Mouse (Mus musculus): ENCODE results near the gene Ppm1h. TPM values are rescaled to one million over a fixed set of nuclear protein-coding genes. Genes with fewer than 3 reads are reported as not detected.
A peak's percentile ranks its signal among the peaks of the same experiment; 100 is the strongest.

Ppm1h gene
- total and polyA plus RNA-seq, 2 experiments from 2014 or later: 50.3 to 60.2 TPM

- WGBS: 78% methylated on average over 8 of the region's 8 CpGs
These were observed 180.5 kb downstream of the Ppm1h start for GRCm38 (mm10) chr10:122858904-122859641.

DNA sequence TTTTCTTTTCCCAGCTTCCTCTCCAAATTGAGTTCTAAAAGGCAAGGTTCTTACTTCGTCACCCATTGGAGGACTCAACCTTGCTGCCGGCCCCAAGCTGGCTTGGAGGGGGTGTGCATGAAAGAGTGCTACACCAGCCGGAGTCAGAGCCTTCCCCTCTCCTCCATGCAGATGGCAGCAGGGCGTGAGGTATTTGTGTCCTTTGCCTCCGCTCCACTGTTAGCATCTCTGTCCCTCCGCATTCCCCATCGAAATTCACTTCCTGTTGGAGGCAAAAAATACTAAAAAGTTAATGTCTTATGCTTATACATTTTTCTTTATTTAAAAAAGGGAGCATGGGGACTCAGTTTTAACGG is 181.1 kb downstream of the Ppm1h start:
- H3K4me1 ChIP-seq (ENCODE audit: insufficient read depth, low read length): no peaks in the 10 kb centered on the region
- no peaks in the 10 kb centered on the region for H3K36me3 ChIP-seq (ENCODE audit: insufficient read depth, low read length)
- no peak for TF ChIP-seq CTCF (IDR thresholded peaks at IDR 0.05; ENCODE audit: low read depth)
- H3K4me3 ChIP-seq (ENCODE audit: low read length): no peak overlapping the region
- WGBS: 64% methylated on average over 8 of the region's 8 CpGs
- DNase-seq (ENCODE audit: low spot score): no peak
- H3K9ac ChIP-seq (replicated peaks; ENCODE audit: low read length): no peak overlapping the region
- H3K27me3 ChIP-seq (ENCODE audit: insufficient read depth, low read length): no peaks in the 10 kb centered on the region
- H3K27ac ChIP-seq: peak overlapping the region; percentile 45; the same call in 1 of the 2 replicates
- no peaks in the 10 kb centered on the region for H3K9me3 ChIP-seq (ENCODE audit: low read length)
- H3K4me2 ChIP-seq (ENCODE audit: low read depth, low read length): no peak overlapping the region
- ATAC-seq: no peak

More at GRCm38 (mm10) chr10:122858904-122859641, 180.5 kb downstream of the Ppm1h start:
- Histone ChIP-seq H3K4me2 (ENCODE audit: low read depth, low read length) (no peak overlapping the region), H3K4me3 (ENCODE audit: low read length) (no peak overlapping the region), H3K9me3 (ENCODE audit: low read length) (no peaks in the 10 kb centered on the region), H3K27me3 (ENCODE audit: insufficient read depth, low read length) (no peaks in the 10 kb centered on the region), H3K27ac (peak overlapping the region; percentile 45; the same call in 1 of the 2 replicates), H3K4me1 (ENCODE audit: insufficient read depth, low read length) (no peaks in the 10 kb centered on the region), H3K36me3 (ENCODE audit: insufficient read depth, low read length) (no peaks in the 10 kb centered on the region), H3K9ac (replicated peaks; ENCODE audit: low read length) (no peak overlapping the region)
- no peak for ATAC-seq
- no peak for DNase-seq (ENCODE audit: low spot score)
- TF ChIP-seq CTCF (IDR thresholded peaks at IDR 0.05; ENCODE audit: low read depth): no peak

DNA sequence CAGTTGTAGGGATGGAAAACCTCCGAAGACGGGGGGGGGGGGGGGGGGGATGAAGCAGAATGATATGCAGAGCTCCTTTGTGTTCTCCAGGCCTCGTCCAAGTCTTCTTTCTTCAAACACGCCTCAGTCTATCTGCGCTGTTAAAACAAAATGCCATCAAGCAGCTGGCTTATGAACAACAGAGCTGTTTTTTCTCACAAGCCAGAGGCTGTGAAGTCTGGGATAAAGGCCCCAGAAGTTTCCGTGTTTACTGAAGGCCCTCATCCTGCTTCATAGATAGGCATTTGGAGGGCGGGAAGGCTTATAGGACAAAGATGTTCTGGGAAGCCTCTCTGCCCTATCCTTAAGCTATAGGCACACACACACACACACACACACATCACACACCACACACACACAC is 181.5 kb downstream of the Ppm1h start:
- no peaks in the 10 kb centered on the region for H3K27me3 ChIP-seq (ENCODE audit: insufficient read depth, low read length)
- ATAC-seq: no peak
- H3K9me3 ChIP-seq (ENCODE audit: low read length): no peaks in the 10 kb centered on the region
- no peak overlapping the region for H3K27ac ChIP-seq
- H3K4me1 ChIP-seq (ENCODE audit: insufficient read depth, low read length): no peaks in the 10 kb centered on the region
- H3K36me3 ChIP-seq (ENCODE audit: insufficient read depth, low read length): no peaks in the 10 kb centered on the region
- TF ChIP-seq CTCF (IDR thresholded peaks at IDR 0.05; ENCODE audit: low read depth): no peak
- no peak overlapping the region for H3K4me2 ChIP-seq (ENCODE audit: low read depth, low read length)
- DNase-seq (ENCODE audit: low spot score): no peak
- 43% methylated on average over 7 of the region's 7 CpGs for WGBS
- no peak overlapping the region for H3K4me3 ChIP-seq (ENCODE audit: low read length)
- H3K9ac ChIP-seq (replicated peaks; ENCODE audit: low read length): no peak overlapping the region

- no peaks in the 10 kb centered on the region for H3K27me3 ChIP-seq (ENCODE audit: insufficient read depth, low read length)
- WGBS: 66% methylated on average over 18 of the region's 18 CpGs
- TF ChIP-seq CTCF (IDR thresholded peaks at IDR 0.05; ENCODE audit: low read depth): no peak
- H3K36me3 ChIP-seq (ENCODE audit: insufficient read depth, low read length): no peaks in the 10 kb centered on the region
- H3K4me3 ChIP-seq (ENCODE audit: low read length): no peak overlapping the region
- H3K9me3 ChIP-seq (ENCODE audit: low read length): no peaks in the 10 kb centered on the region
- H3K4me2 ChIP-seq (ENCODE audit: low read depth, low read length): no peak overlapping the region
- H3K27ac ChIP-seq: no peak overlapping the region; the same call in 1 of the 2 replicates
- H3K9ac ChIP-seq (replicated peaks; ENCODE audit: low read length): no peak overlapping the region
- DNase-seq (ENCODE audit: low spot score): no peak
- H3K4me1 ChIP-seq (ENCODE audit: insufficient read depth, low read length): no peaks in the 10 kb centered on the region
- 0 out of 2 replicates have a peak, but pooled peaks have one; percentile 43 for ATAC-seq
These were observed 183.3 kb downstream of the Ppm1h start for GRCm38 (mm10) chr10:122861696-122862385.

- peak; percentile 16 for DNase-seq (ENCODE audit: low spot score)
- TF ChIP-seq CTCF (IDR thresholded peaks at IDR 0.05; ENCODE audit: low read depth): no peak
- Histone ChIP-seq H3K27ac (no peak overlapping the region; the same call in 1 of the 2 replicates), H3K4me3 (ENCODE audit: low read length) (no peak overlapping the region), H3K4me1 (ENCODE audit: insufficient read depth, low read length) (no peaks in the 10 kb centered on the region), H3K27me3 (ENCODE audit: insufficient read depth, low read length) (no peaks in the 10 kb centered on the region), H3K9me3 (ENCODE audit: low read length) (no peaks in the 10 kb centered on the region), H3K36me3 (ENCODE audit: insufficient read depth, low read length) (no peaks in the 10 kb centered on the region), H3K4me2 (ENCODE audit: low read depth, low read length) (no peak overlapping the region), H3K9ac (replicated peaks; ENCODE audit: low read length) (no peak overlapping the region)
- WGBS: 69% methylated on average over 17 of the region's 17 CpGs
- ATAC-seq: no peak
These were observed 183.9 kb downstream of the Ppm1h start for GRCm38 (mm10) chr10:122862386-122863023.

DNA sequence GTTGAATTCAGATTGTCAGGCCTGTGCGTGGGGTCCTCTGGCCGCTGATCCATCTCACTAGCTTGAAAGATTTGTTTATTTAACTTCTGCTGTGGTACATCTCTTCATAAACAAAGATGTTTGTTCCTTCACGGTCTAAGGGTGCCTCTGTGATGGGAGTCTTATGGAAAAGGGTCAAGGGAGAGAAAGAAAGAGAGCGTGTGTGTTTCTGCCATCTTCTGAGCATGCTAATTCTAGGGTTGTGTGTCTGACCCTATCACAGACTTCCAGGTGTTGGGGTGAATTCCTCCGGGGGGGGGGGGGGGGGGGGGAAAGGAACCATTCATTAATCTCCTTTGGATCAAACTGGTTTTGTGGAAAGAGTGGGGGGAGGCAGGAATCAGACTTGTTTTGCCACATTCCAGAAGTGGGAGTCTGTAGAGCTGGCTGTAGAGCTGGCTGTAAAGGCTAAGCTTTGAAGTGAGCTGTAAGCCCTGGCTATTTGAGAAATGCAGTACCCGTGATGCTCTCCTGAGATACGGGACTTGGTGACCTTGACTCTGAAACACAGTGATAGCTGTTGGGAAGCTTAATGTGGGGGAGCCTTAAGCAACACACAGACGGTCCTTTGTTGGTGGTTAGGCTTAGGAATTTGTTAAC is 191.4 kb downstream of the Ppm1h start:
- WGBS: 69% methylated on average over 8 of the region's 8 CpGs
- DNase-seq (ENCODE audit: low spot score) (no peak), ATAC-seq (no peak)
- Histone ChIP-seq H3K27ac (no peak overlapping the region), H3K36me3 (ENCODE audit: insufficient read depth, low read length) (no peaks in the 10 kb centered on the region), H3K9me3 (ENCODE audit: low read length) (no peaks in the 10 kb centered on the region), H3K4me1 (ENCODE audit: insufficient read depth, low read length) (no peaks in the 10 kb centered on the region), H3K4me2 (ENCODE audit: low read depth, low read length) (no peak overlapping the region), H3K4me3 (ENCODE audit: low read length) (no peak overlapping the region), H3K9ac (replicated peaks; ENCODE audit: low read length) (no peak overlapping the region), H3K27me3 (ENCODE audit: insufficient read depth, low read length) (no peaks in the 10 kb centered on the region)
- no peak for TF ChIP-seq CTCF (IDR thresholded peaks at IDR 0.05; ENCODE audit: low read depth)

Data from hindbrain, postnatal 0 days (tissue).